Mouse (Mus musculus) effector memory CD4-positive, alpha-beta T cell, adult 5 months (primary cell): ENCODE data around the gene Errfi1. TPM values are rescaled to one million over a fixed set of nuclear protein-coding genes. Genes with fewer than 3 reads are reported as not detected.

Experiments
- polyA plus RNA-seq: library from polyadenylated mRNA; unstranded; fragments of 100-300 nt; shearing (Covaris generic); gene quantifications from one replicate; pipeline ENCODE4 v1.2.1, GENCODE M21; 2017

The Errfi1 gene
- polyA plus RNA-seq: 61.5 TPM

DNA sequence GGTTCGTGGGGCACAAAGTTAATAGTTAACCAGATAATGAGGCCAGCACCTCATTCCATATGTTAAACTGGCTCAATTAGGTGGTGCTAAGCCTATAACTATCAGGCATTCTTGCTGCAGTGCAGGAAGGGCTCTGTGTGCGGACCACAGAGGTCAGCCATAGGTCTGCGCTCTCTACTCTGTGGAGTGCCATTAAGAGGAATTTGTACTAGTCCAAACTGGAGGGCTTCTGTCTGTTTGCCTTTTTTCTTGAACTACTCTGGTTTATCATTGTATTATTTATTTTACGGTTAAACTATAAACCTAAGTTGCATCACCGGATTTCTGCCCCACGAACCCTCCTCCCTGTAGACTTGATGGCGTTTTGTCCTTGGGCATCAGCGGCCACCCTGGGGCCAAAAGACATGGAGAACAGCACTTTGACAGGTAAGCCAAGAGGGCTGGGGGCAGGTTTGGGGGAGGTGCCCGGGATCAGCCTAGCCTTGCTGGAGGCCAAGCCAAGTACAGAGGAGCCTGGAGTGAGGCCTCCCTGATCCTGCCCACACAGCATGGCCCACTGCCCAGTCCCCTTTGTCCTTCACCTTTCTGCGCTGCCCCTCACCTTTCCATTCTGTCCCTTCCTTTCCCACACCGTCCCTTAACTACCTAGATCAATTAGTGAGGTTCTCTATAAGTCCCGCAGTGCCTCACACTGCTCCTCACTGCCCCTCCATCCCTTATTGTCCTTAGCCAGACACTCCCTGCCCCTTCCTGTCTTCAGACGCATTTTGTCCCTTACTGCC lies at the start of gene Errfi1:
TSS of gene Errfi1 (plus strand) at position 240 of the 782 bp plus-strand sequence.

DNA sequence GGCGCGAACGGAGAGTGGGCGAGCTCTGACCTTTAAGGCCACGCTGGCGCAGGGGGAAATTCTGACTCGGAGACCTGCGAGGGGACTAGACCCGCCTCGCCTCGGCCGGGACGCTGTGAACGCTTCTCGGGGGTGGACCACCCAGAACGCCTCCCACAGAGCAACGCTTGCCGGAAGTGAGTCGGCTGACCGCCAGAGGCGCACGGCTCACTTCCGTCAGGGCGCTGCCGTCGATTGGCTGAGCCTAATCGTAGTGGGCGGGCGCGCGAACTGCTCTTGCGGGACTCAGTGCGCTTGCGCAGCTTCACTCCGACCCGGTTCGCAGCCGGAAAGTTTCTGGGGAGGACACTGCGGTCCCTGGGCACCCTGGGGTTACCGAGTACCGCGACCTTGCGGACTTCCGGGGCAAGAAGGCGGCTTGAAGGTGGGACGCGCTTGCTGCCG lies 60.6 kb downstream of the Errfi1 start, which contains the start of the genes Park7 and Tnfrsf9:
TSS of gene Park7 (minus strand) at position 148 of the 444 bp plus-strand sequence.
TSS of gene Tnfrsf9 (plus strand) at position 273 of the 444 bp plus-strand sequence.

Other genes with a start within 250 kb of the Errfi1 start
- gene Slc45a1, start 201.7 kb upstream of the Errfi1 start, polyA plus RNA-seq: not detected
- gene Park7, start 60.5 kb downstream of the Errfi1 start, polyA plus RNA-seq: 231 TPM
- 35.2 TPM for gene Tnfrsf9, start 60.6 kb downstream of the Errfi1 start, polyA plus RNA-seq
- not detected for gene Uts2, start 143.2 kb downstream of the Errfi1 start, polyA plus RNA-seq
- 4.5 TPM for gene Per3, start 190.7 kb downstream of the Errfi1 start, polyA plus RNA-seq
- 83.1 TPM for gene Vamp3, start 204.0 kb downstream of the Errfi1 start, polyA plus RNA-seq
- not detected for gene Gm13090, start 235.7 kb downstream of the Errfi1 start, polyA plus RNA-seq